Mouse (Mus musculus): ENCODE data around the gene Bcl2l13.
A peak's percentile ranks its signal among the peaks of the same experiment; 100 is the strongest.
"Not testable (repeated sequence)": the region's sequence is repeated elsewhere in the genome, so short reads cannot be mapped to it uniquely, and the experiment has no call there.

Bcl2l13 gene

GRCm38 (mm10) chr6:120912931-120913330 is 76.9 kb downstream of the Bcl2l13 start:
- no peaks in the 10 kb centered on the region for H3K9me3 ChIP-seq (ENCODE audit: low read length)
- peaks cover 71% of the 10 kb centered on the region for H3K4me1 ChIP-seq (replicated peaks; ENCODE audit: low read depth, low read length)
- TF ChIP-seq CTCF (conservative IDR thresholded peaks at IDR 0.05; ENCODE audit: low read length) (no peak), POU5F1 (IDR thresholded peaks at IDR 0.05; ENCODE audit: borderline replicate concordance, low read length) (no peak), NANOG (IDR thresholded peaks at IDR 0.05; ENCODE audit: borderline replicate concordance, low read length) (no peak)
- peaks cover 42% of the 10 kb centered on the region for H3K36me3 ChIP-seq (ENCODE audit: insufficient read depth, low read length)
- H3K27me3 ChIP-seq (ENCODE audit: insufficient read depth, low read length), result no peaks in the 10 kb centered on the region
- H3K4me3 ChIP-seq (replicated peaks; ENCODE audit: low read length), result no peak overlapping the region

DNA sequence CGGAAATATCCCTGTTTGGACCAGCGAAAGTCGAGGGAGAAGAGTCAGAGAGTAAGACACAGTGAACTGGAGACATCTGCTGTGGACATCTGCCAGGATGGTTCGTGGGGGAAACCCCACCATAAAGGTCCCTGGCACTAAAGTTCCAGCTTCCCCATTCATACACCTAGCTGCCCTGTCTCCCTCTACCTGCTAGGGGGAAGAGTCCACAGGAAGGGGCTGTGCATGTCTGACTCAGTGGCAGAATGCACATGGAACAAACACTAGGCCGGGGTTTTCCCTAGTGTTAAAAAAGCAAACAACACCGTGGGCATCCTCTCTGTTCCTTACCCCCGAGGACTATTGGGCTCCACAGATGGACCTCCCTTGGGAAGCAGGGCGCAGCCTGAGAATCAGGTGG is 77.8 kb downstream of the Bcl2l13 start:
- Histone ChIP-seq H3K4me3 (replicated peaks; ENCODE audit: low read length) (no peak overlapping the region; the same call in 1 of the 2 replicates), H3K36me3 (ENCODE audit: insufficient read depth, low read length) (peaks cover 42% of the 10 kb centered on the region), H3K27me3 (ENCODE audit: insufficient read depth, low read length) (no peaks in the 10 kb centered on the region), H3K9me3 (ENCODE audit: low read length) (no peaks in the 10 kb centered on the region), H3K4me1 (replicated peaks; ENCODE audit: low read depth, low read length) (peaks cover 71% of the 10 kb centered on the region)
- TF ChIP-seq CTCF (conservative IDR thresholded peaks at IDR 0.05; ENCODE audit: low read length), result no peak
- no peak for TF ChIP-seq POU5F1 (IDR thresholded peaks at IDR 0.05; ENCODE audit: borderline replicate concordance, low read length)
- TF ChIP-seq NANOG (IDR thresholded peaks at IDR 0.05; ENCODE audit: borderline replicate concordance, low read length), result no peak

- peaks cover 42% of the 10 kb centered on the region for H3K36me3 ChIP-seq (ENCODE audit: insufficient read depth, low read length)
- peak overlapping the region; percentile 49 for H3K4me3 ChIP-seq (replicated peaks; ENCODE audit: low read length)
- H3K27me3 ChIP-seq (ENCODE audit: insufficient read depth, low read length), result peaks cover 3% of the 10 kb centered on the region; the same call in 1 of the 2 replicates
- TF ChIP-seq NANOG (IDR thresholded peaks at IDR 0.05; ENCODE audit: borderline replicate concordance, low read length) (no peak), POU5F1 (IDR thresholded peaks at IDR 0.05; ENCODE audit: borderline replicate concordance, low read length) (no peak), CTCF (conservative IDR thresholded peaks at IDR 0.05; ENCODE audit: low read length) (no peak)
- peaks cover 70% of the 10 kb centered on the region for H3K4me1 ChIP-seq (replicated peaks; ENCODE audit: low read depth, low read length)
- H3K9me3 ChIP-seq (ENCODE audit: low read length), result no peaks in the 10 kb centered on the region
Measured at GRCm38 (mm10) chr6:120914533-120914910, 78.5 kb downstream of the Bcl2l13 start.

DNA sequence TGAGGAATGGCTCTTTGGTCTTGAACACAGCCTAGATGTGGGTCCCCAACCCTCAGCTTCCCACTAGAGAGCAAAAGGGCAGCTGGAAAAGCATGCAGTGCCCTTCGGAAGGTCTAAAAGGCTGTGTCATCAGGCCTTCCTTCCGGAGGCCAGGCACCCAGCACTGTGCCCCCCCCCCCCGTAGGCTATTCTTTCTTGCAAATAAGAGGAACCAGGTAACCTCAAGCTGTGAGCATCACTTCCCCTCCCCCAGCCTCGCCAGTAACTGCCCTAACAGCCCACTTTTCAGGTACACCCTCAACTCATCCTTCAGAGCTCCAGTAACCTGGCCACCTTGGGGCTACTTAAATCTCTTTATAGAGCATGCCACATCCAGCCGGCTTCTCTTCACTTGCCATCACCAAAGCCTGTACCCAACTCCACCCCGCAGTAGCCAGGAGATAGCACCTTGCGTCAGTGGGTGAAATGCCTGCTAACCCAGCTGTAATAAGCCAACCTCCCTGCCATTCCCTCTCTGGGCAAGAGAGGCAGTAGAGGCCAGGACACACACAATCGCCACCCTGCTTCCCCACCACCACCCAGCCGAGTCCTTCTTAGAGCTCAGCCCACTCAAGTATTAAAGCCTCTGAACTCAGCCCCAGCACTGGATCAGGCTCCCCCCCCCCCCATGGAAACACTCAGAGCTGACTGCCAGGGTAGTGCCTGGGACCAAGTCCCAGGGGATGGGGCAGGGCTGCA is 79.1 kb downstream of the Bcl2l13 start:
- H3K36me3 ChIP-seq (ENCODE audit: insufficient read depth, low read length), result peaks cover 42% of the 10 kb centered on the region
- peak overlapping the region; percentile 91 for H3K4me3 ChIP-seq (replicated peaks; ENCODE audit: low read length)
- H3K4me1 ChIP-seq (replicated peaks; ENCODE audit: low read depth, low read length), result peaks cover 64% of the 10 kb centered on the region
- H3K27me3 ChIP-seq (ENCODE audit: insufficient read depth, low read length), result peaks cover 4% of the 10 kb centered on the region; the same call in 1 of the 2 replicates
- H3K9me3 ChIP-seq (ENCODE audit: low read length), result no peaks in the 10 kb centered on the region
- TF ChIP-seq CTCF (conservative IDR thresholded peaks at IDR 0.05; ENCODE audit: low read length), result 0 out of 2 replicates have a peak, but pooled peaks have one; percentile 12
- no peak for TF ChIP-seq NANOG (IDR thresholded peaks at IDR 0.05; ENCODE audit: borderline replicate concordance, low read length)
- TF ChIP-seq POU5F1 (IDR thresholded peaks at IDR 0.05; ENCODE audit: borderline replicate concordance, low read length), result no peak

DNA sequence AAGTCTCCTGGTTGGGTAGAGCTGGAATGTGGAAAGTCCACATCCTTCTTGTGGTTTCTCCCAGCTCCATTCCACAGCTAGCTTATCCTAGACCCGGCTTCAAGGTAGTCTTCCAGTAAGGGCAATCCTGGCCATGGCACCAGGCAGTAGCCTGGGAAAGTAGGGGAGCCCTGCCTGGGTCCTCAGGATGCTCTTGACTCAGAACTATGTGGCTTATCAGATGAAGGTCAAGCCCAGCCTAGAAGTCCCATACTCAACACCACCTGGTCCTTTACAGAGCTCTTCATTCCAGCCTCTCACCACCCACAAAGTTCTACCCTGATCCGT is 79.6 kb downstream of the Bcl2l13 start:
- H3K27me3 ChIP-seq (ENCODE audit: insufficient read depth, low read length), result peaks cover 4% of the 10 kb centered on the region; the same call in 1 of the 2 replicates
- no peak for TF ChIP-seq POU5F1 (IDR thresholded peaks at IDR 0.05; ENCODE audit: borderline replicate concordance, low read length)
- TF ChIP-seq NANOG (IDR thresholded peaks at IDR 0.05; ENCODE audit: borderline replicate concordance, low read length), result no peak
- no peak for TF ChIP-seq CTCF (conservative IDR thresholded peaks at IDR 0.05; ENCODE audit: low read length)

DNA sequence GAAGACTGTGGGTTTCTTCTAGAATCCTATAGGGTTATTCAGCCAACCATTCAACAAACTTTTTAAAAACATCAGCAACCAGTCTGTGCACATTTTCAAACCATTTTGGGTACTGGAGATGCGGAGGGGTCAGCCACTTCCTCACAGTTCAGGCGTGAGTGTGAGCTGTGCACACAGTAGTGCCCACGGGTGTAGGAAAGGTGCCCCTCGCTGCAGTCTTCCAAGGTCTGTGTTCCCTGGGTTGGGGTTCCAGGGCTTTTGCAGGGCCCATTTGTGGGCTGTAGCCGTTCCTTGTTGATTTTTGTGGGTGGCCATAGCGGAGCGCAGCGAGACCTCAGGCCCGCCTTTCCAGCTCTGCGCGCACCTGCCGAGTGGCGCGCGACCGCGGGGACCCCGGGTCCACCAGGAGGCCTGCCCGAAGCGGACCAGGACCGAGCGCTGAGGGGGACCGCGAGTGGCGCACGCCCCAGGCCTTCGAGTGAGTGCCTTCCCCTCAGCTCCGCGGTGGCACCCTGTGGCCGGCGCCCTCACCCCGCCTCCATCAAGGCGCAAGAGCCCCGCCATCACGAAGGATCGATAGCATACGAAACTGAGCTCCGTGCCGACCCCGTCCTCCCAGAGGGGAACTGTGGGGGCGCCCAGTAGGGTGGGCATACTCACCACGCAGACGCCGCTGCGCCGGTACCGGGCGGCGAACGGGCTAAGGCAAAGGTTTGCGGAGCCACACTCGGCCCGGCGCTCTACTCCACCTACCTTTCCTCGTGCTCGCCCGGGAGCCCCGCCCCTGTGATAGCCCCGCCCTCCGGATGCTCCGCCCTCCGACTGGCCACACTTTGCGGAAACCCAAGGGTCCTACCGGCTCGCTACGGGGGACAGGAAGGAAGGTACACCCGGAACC is 80.3 kb downstream of the Bcl2l13 start, which contains the start of gene Bid:
Gene Bid, minus strand, starts transcription at position 780 of the 898 bp plus-strand sequence.
- peak within 1 kb of the TSS; percentile 91 for H3K4me3 ChIP-seq (replicated peaks; ENCODE audit: low read length)
- no peaks in the 10 kb centered on the region for H3K9me3 ChIP-seq (ENCODE audit: low read length)
- peaks cover 4% of the 10 kb centered on the region; the same call in 1 of the 2 replicates for H3K27me3 ChIP-seq (ENCODE audit: insufficient read depth, low read length)
- H3K4me1 ChIP-seq (replicated peaks; ENCODE audit: low read depth, low read length), result peaks cover 53% of the 10 kb centered on the region
- H3K36me3 ChIP-seq (ENCODE audit: insufficient read depth, low read length), result peaks cover 33% of the 10 kb centered on the region
- no peak for TF ChIP-seq NANOG (IDR thresholded peaks at IDR 0.05; ENCODE audit: borderline replicate concordance, low read length)
- TF ChIP-seq POU5F1 (IDR thresholded peaks at IDR 0.05; ENCODE audit: borderline replicate concordance, low read length), result no peak
- no peak for TF ChIP-seq CTCF (conservative IDR thresholded peaks at IDR 0.05; ENCODE audit: low read length)

More for the DNA sequence above, 79.6 kb downstream of the Bcl2l13 start:
- Histone ChIP-seq H3K9me3 (ENCODE audit: low read length) (no peaks in the 10 kb centered on the region), H3K4me1 (replicated peaks; ENCODE audit: low read depth, low read length) (peaks cover 60% of the 10 kb centered on the region), H3K36me3 (ENCODE audit: insufficient read depth, low read length) (peaks cover 40% of the 10 kb centered on the region), H3K4me3 (replicated peaks; ENCODE audit: low read length) (peak overlapping the region; percentile 91)

DNA sequence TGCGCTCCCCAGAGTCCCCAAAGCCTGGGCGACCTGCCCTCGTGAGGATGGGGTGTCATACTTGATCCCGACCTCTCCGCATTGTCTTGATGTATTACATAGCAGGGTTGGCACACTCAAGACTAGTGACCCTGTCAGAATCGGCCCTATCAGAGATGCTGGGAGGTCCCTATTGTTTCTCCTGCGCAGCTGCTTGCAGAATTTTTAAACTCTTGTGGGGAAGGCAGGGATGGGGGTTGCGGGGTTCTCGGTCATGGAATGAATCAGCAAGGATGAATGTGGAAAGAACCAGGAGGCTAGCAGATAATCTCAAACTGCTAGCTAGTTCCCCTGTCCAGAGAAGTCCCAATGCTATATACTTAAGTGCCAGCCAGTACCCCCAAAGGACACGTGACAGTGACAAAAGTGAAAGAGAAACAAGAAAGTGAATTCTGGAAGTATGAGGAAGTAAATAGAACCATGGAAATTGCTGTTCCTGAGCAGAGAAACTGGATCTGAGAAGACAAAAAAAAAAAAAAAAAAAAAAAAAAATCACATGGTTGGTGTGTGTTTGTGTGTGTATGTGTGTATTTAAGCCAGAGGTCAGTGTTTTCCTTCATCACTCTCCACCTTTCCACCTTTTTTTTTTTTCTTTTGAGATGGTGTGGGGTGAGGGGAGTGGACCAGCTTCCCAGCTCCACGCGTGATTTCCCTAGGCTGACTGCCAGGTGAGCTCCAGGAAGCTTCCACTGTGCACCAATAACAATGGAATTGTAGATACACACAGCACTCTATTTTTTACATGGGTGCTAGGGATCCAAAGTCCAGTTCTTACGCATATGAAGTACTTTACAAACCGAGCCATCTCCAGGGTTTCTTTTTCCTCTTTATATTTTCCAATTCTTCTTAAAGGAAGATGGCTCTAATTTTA is 81.2 kb downstream of the Bcl2l13 start:
- not testable (repeated sequence) for H3K9me3 ChIP-seq (ENCODE audit: low read length); H3K27me3 ChIP-seq (ENCODE audit: insufficient read depth, low read length)
- Histone ChIP-seq H3K4me3 (replicated peaks; ENCODE audit: low read length) (peak overlapping the region; percentile 91), H3K4me1 (replicated peaks; ENCODE audit: low read depth, low read length) (peaks cover 44% of the 10 kb centered on the region), H3K36me3 (ENCODE audit: insufficient read depth, low read length) (peaks cover 24% of the 10 kb centered on the region)

Measured in E14TG2a.4 (cell line).